Mouse (Mus musculus): ENCODE measurements at regions not wholly inside any gene's neighbourhood (a gene's known extent, or its start where the extent isn't known, plus 50 kb on each side); places are given as distances from the start of the nearest gene placed in this dataset.

GRCm38 (mm10) chr1:121144981-121145380 is 187.4 kb downstream of the Insig2 start:
- no peak for ATAC-seq (ENCODE audit: insufficient read depth, low FRiP score, low read depth)
- Histone ChIP-seq H3K27me3 (replicated peaks) (no peaks in the 10 kb centered on the region), H3K36me3 (no peaks in the 10 kb centered on the region), H3K27ac (no peak overlapping the region), H3K9me3 (no peaks in the 10 kb centered on the region), H3K4me3 (replicated peaks) (no peak overlapping the region), H3K9ac (no peak overlapping the region), H3K4me1 (no peaks in the 10 kb centered on the region), H3K4me2 (no peak overlapping the region)
- 69% methylated on average over 1 of the region's 1 CpGs for WGBS

- no peak overlapping the region for H3K4me3 ChIP-seq (replicated peaks)
- no peaks in the 10 kb centered on the region for H3K36me3 ChIP-seq
- WGBS, result 72% methylated on average over 5 of the region's 5 CpGs
- no peak for ATAC-seq (ENCODE audit: insufficient read depth, low FRiP score, low read depth)
- no peaks in the 10 kb centered on the region for H3K4me1 ChIP-seq
- H3K4me2 ChIP-seq, result no peak overlapping the region
- H3K9ac ChIP-seq, result no peak overlapping the region
- no peaks in the 10 kb centered on the region for H3K27me3 ChIP-seq (replicated peaks)
- no peaks in the 10 kb centered on the region for H3K9me3 ChIP-seq
- no peak overlapping the region for H3K27ac ChIP-seq
Observed at GRCm38 (mm10) chr1:121153476-121153875, 178.9 kb downstream of the Insig2 start.

- Histone ChIP-seq H3K9ac (no peak overlapping the region), H3K4me3 (replicated peaks) (no peak overlapping the region), H3K4me2 (no peak overlapping the region), H3K27me3 (replicated peaks) (no peaks in the 10 kb centered on the region), H3K36me3 (no peaks in the 10 kb centered on the region), H3K9me3 (no peaks in the 10 kb centered on the region), H3K27ac (no peak overlapping the region), H3K4me1 (no peaks in the 10 kb centered on the region)
- WGBS, result 29% methylated on average over 8 of the region's 8 CpGs
- no peak for ATAC-seq (ENCODE audit: insufficient read depth, low FRiP score, low read depth)
Observed at GRCm38 (mm10) chr1:121154616-121155015, 177.8 kb downstream of the Insig2 start.

DNA sequence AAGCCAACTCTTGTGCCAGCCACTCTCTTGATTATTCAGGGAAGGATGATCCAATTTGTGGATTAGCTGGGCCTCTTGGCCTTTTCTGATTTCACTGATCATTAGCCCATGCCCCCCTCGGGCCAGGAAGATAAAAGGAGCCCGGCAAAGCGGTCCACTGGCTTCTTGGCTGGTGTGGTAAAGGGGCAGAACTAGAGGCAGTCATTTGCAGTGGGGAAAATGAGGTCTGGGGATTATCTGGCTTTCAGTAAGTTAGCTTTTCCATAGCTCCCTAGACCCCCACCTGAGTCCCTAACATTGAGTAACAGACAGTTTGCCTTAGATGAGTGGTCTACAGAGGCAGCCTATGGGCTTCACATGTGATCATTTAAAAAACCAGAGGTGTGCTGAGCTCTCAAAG is 163.7 kb downstream of the Insig2 start:
- Histone ChIP-seq H3K36me3 (no peaks in the 10 kb centered on the region), H3K27ac (no peak overlapping the region), H3K9me3 (no peaks in the 10 kb centered on the region), H3K4me1 (no peaks in the 10 kb centered on the region), H3K4me2 (no peak overlapping the region), H3K27me3 (replicated peaks) (no peaks in the 10 kb centered on the region), H3K4me3 (replicated peaks) (no peak overlapping the region), H3K9ac (no peak overlapping the region)
- ATAC-seq (ENCODE audit: insufficient read depth, low FRiP score, low read depth), result no peak
- 53% methylated on average over 3 of the region's 3 CpGs for WGBS

- WGBS, result 3% methylated on average over 3 of the region's 3 CpGs
- H3K4me1 ChIP-seq, result 0 out of 2 replicates have a peak, but pooled peaks cover 5% of the 10 kb centered on the region
Observed at GRCm38 (mm10) chr1:121176541-121176940, 155.8 kb downstream of the Insig2 start.

GRCm38 (mm10) chr1:121177136-121177907 is 155.1 kb downstream of the Insig2 start:
- 0 out of 2 replicates have a peak overlapping the region, but pooled peaks have one; percentile 4 for H3K4me2 ChIP-seq
- WGBS, result 6% methylated on average over 22 of the region's 22 CpGs
- no peaks in the 10 kb centered on the region for H3K9me3 ChIP-seq
- ATAC-seq (ENCODE audit: insufficient read depth, low FRiP score, low read depth), result no peak
- H3K4me1 ChIP-seq, result 0 out of 2 replicates have a peak, but pooled peaks cover 5% of the 10 kb centered on the region
- peaks cover 36% of the 10 kb centered on the region for H3K27me3 ChIP-seq (replicated peaks)
- H3K36me3 ChIP-seq, result no peaks in the 10 kb centered on the region
- no peak overlapping the region for H3K27ac ChIP-seq
- H3K9ac ChIP-seq, result no peak overlapping the region
- H3K4me3 ChIP-seq (replicated peaks), result no peak overlapping the region

More at GRCm38 (mm10) chr1:121176541-121176940, 155.8 kb downstream of the Insig2 start:
- Histone ChIP-seq H3K9me3 (no peaks in the 10 kb centered on the region), H3K4me3 (replicated peaks) (no peak overlapping the region), H3K36me3 (no peaks in the 10 kb centered on the region), H3K27me3 (replicated peaks) (peaks cover 36% of the 10 kb centered on the region), H3K9ac (no peak overlapping the region), H3K27ac (no peak overlapping the region), H3K4me2 (no peak overlapping the region)
- ATAC-seq (ENCODE audit: insufficient read depth, low FRiP score, low read depth), result no peak

DNA sequence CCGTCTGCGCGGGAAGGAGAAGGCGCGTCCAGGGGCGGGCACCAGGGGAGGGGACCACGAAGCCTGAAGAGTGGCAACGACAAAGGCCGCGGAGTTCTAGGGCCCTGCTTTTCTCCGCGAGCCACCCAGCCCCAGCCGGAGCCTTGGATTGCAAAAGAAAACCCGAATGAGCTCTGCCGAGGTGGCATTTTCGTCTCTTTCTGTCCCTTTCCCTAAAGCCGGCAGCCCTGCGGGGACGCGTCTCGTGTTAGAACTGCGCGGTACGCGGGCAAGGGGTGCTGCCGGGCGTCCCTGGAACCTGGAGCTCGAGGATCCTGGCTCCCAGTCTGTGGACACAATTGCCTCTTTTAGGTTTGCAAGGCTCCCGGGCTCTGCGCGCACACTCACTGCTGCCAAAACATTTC is 154.5 kb downstream of the Insig2 start:
- H3K27me3 ChIP-seq (replicated peaks), result peaks cover 36% of the 10 kb centered on the region
- H3K4me3 ChIP-seq (replicated peaks), result no peak overlapping the region
- under 1% methylated on average over 28 of the region's 31 CpGs for WGBS
- H3K4me2 ChIP-seq, result 0 out of 2 replicates have a peak overlapping the region, but pooled peaks have one; percentile 4
- no peak for ATAC-seq (ENCODE audit: insufficient read depth, low FRiP score, low read depth)
- 0 out of 2 replicates have a peak, but pooled peaks cover 5% of the 10 kb centered on the region for H3K4me1 ChIP-seq
- no peak overlapping the region for H3K9ac ChIP-seq
- no peak overlapping the region for H3K27ac ChIP-seq
- no peaks in the 10 kb centered on the region for H3K9me3 ChIP-seq
- no peaks in the 10 kb centered on the region for H3K36me3 ChIP-seq

GRCm38 (mm10) chr1:121178611-121179245 is 153.7 kb downstream of the Insig2 start:
- H3K4me1 ChIP-seq, result 0 out of 2 replicates have a peak, but pooled peaks cover 5% of the 10 kb centered on the region
- no peak overlapping the region for H3K27ac ChIP-seq
- H3K4me2 ChIP-seq, result no peak overlapping the region
- H3K27me3 ChIP-seq (replicated peaks), result peaks cover 36% of the 10 kb centered on the region
- H3K36me3 ChIP-seq, result no peaks in the 10 kb centered on the region
- 1% methylated on average over 17 of the region's 17 CpGs for WGBS
- H3K9me3 ChIP-seq, result no peaks in the 10 kb centered on the region
- no peak overlapping the region for H3K9ac ChIP-seq
- H3K4me3 ChIP-seq (replicated peaks), result no peak overlapping the region
- no peak for ATAC-seq (ENCODE audit: insufficient read depth, low FRiP score, low read depth)

- Histone ChIP-seq H3K4me3 (replicated peaks) (no peak overlapping the region), H3K4me1 (0 out of 2 replicates have a peak, but pooled peaks cover 5% of the 10 kb centered on the region), H3K9ac (no peak overlapping the region), H3K27ac (no peak overlapping the region), H3K36me3 (no peaks in the 10 kb centered on the region), H3K4me2 (no peak overlapping the region), H3K27me3 (replicated peaks) (peaks cover 36% of the 10 kb centered on the region), H3K9me3 (no peaks in the 10 kb centered on the region)
- WGBS, result 14% methylated on average over 20 of the region's 20 CpGs
- ATAC-seq (ENCODE audit: insufficient read depth, low FRiP score, low read depth), result no peak
Observed at GRCm38 (mm10) chr1:121180273-121181030, 151.9 kb downstream of the Insig2 start.

DNA sequence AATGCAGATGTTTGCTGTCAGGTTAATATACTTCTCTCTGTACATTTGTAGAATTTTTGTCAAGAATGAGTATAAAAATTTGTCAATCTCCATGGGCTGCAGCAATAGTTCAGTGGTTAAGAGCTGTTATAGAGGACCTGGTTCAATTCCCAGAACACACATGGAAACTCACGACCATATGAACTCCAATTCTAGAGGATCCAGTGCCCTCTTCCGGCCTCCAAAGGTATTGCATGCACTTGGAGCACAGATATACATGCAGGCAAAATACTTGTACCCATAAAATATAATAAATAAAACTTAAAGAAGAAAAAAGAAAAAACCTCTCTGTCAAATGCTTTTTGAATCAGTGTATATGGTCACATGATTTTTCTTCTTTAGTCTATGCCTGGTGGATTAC is 143.5 kb downstream of the Insig2 start:
- H3K36me3 ChIP-seq, result no peaks in the 10 kb centered on the region
- H3K27me3 ChIP-seq (replicated peaks), result no peaks in the 10 kb centered on the region
- no peaks in the 10 kb centered on the region for H3K9me3 ChIP-seq
- H3K4me1 ChIP-seq, result no peaks in the 10 kb centered on the region
- H3K9ac ChIP-seq, result no peak overlapping the region
- no peak overlapping the region for H3K4me3 ChIP-seq (replicated peaks)
- H3K4me2 ChIP-seq, result no peak overlapping the region
- no peak overlapping the region for H3K27ac ChIP-seq
- ATAC-seq (ENCODE audit: insufficient read depth, low FRiP score, low read depth), result no peak
- 26% methylated on average over 2 of the region's 2 CpGs for WGBS

GRCm38 (mm10) chr1:121194800-121195199 is 137.6 kb downstream of the Insig2 start:
- Histone ChIP-seq H3K27ac (no peak overlapping the region), H3K36me3 (no peaks in the 10 kb centered on the region), H3K4me2 (no peak overlapping the region), H3K4me3 (replicated peaks) (no peak overlapping the region), H3K4me1 (no peaks in the 10 kb centered on the region), H3K9me3 (no peaks in the 10 kb centered on the region), H3K9ac (no peak overlapping the region), H3K27me3 (replicated peaks) (no peaks in the 10 kb centered on the region)
- 84% methylated on average over 4 of the region's 4 CpGs for WGBS
- no peak for ATAC-seq (ENCODE audit: insufficient read depth, low FRiP score, low read depth)

- no peak for ATAC-seq (ENCODE audit: insufficient read depth, low FRiP score, low read depth)
- H3K4me1 ChIP-seq, result no peaks in the 10 kb centered on the region
- no peaks in the 10 kb centered on the region for H3K36me3 ChIP-seq
- no peaks in the 10 kb centered on the region for H3K27me3 ChIP-seq (replicated peaks)
- no peak overlapping the region for H3K9ac ChIP-seq
- no peak overlapping the region for H3K4me2 ChIP-seq
- H3K9me3 ChIP-seq, result no peaks in the 10 kb centered on the region
- H3K27ac ChIP-seq, result no peak overlapping the region
- 25% methylated on average over 2 of the region's 2 CpGs for WGBS
- H3K4me3 ChIP-seq (replicated peaks), result no peak overlapping the region
Observed at GRCm38 (mm10) chr1:121215843-121216242, 116.5 kb downstream of the Insig2 start.
